Mouse (Mus musculus): ENCODE data around the gene Rps15a.

Gene Rps15a

DNA sequence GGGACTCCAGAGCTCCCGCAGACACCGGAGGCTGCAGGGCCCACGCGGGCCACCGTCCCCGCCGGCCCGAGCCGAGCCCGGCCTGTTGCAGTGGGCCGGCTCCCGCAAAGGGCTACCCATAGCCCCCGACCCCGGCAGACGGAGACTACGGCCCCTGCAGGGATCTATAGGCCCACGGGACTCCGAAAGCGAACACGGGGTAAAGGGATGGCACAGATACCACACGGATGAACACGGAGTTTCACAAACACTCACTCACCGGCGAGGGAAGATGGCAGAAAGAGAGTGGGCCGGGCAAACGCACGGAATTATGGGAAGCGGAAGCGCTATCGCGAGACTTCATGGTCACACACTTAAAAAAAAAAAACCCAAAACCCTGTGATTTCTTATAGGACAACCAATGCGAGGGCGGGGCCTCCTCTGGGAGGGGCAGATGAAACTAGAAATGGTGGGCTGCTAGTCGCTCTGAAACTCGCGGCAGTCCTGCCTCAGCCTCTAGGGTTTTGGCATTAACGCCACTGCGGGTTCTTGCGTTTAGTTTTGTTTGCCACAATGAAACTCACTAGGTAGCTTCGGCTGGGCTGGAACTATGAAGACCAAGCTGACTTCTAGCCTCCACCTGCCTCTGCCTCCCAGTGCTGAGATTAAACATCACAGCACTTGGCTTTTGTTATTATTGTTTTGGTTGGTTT lies at the start of gene Rps15a:
TSS of gene Rps15a (minus strand) at position 312 of the 692 bp plus-strand sequence.
- peak; percentile 95 for DNase-seq

- DNase-seq, result no peak
Observed at GRCm38 (mm10) chr7:118163006-118163405, 47.0 kb upstream of the Rps15a start.

- peak; percentile 38 for DNase-seq
Observed at GRCm38 (mm10) chr7:118160121-118160520, 44.1 kb upstream of the Rps15a start.

DNA sequence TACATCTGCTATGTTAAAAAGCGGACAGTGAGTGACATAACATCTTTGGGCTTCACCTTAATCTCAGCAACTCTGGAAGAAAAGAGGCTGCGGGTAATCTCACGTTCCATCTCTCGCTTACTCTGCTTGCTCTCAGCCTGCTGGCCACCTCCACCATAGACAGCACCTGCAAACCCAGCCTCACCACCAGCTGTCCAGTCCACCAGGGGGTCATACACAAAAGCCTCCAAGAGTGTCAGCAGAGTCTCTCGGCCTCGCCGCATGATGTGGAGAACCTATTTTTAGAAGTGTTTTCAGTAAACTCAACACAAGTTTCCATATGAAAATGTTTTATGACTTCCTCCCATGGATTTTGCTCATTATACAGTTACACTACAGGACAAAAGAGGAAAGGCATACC lies 40.5 kb upstream of the Rps15a start:
- DNase-seq, result peak; percentile 44

GRCm38 (mm10) chr7:118154150-118154549 lies 38.2 kb upstream of the Rps15a start:
- DNase-seq, result no peak

GRCm38 (mm10) chr7:118143602-118144001 lies 27.6 kb upstream of the Rps15a start:
- no peak for DNase-seq

GRCm38 (mm10) chr7:118143123-118143522 lies 27.1 kb upstream of the Rps15a start:
- no peak for DNase-seq

DNA sequence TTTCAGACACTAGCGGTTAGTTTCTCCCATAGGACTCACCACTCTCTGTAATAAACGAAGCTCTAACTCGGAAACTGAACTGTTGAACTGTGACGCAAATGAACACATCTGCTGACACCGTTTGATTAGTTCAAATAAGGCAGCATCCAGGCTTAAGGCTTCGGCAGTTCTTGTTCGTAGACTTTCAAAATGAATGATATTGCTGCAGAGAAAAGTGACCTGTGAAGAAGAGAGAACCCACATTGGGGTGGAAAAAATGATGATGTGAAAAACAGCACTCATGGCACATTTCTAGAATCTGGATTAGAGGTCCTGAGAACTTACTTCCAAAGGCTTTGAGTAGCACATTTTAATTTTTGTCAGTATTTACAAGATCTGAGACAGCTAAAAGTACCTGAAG lies 25.3 kb upstream of the Rps15a start:
- no peak for DNase-seq

DNA sequence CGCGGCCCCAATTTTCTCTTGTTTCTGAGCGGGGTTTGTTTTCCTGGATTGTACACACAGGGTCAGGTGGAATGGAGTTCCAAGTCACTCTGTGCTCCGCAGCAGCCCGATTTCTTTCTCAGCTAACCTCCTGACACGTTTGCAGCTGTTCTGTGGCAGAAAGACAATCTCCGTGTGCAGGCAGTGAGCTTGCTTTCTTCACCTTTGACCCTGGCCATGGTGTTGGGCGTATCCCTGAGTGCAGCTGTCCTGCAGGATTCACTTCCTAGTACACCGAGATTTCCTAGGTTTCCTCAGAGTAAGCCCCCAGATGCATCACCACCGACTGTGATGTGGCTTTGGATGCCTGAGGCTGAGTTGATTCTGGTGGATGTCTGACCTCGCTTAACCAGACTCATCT lies 19.1 kb upstream of the Rps15a start:
- no peak for DNase-seq

- peak; percentile 96 for DNase-seq
Observed at GRCm38 (mm10) chr7:118129430-118130041, 13.5 kb upstream of the Rps15a start, which contains the start of gene Arl6ip1. Gene Arl6ip1 (minus strand): TSS chr7:118129662.

DNA sequence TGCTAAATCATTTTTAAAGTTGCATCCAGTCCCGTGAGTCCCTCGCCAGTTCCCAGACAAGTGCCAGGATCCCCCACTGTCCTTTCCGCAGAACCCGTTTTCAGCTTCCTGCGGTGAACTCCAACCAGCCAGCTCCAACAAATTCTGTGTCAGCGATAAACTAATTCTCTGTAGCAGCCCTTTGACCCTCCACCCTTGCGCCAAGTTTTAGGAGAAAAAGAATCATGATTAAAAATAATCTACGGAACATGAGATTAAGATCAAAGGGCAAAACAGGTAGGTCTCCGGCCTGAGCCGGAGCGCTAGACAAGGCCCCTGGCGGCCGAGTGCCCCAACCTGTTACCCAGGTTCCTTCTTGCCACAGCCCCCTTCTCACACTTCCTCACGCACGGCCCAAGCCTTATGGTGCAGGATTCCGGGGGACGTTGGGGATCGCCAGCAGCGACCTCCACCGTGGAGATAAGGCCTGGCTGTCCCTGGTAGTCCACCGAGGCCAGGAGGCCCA lies 13.0 kb upstream of the Rps15a start:
- peak; percentile 54 for DNase-seq

DNA sequence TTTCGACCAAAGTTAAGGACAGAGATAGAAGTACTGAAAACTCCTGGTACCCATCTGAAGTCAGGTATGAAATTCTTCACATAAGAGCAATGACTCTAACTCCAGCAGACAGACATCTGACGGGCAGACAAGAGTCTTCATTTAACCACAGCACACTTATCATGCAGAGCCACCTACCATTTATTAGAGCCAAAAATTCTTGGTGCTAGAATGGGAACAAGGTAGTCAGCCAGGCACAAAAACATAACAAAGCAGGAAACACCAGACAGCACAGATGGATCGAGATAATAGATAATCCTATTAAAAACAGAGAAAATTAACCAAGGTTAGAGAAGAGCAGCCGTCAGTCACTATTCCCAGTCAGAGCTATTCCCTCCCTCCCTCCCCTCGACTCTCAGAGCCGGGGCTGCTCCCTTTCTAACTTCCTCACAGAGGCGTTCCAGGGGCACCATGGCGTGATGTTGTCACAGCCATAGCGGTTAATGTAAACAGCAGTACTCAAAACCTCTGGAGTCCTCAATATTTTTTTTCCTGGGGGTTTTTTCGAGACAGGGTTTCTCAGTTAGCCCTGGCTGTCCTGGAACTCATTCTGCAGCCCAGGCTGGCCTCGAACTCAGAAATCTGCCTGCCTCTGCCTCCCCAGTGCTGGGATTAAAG lies 10.4 kb upstream of the Rps15a start:
- no peak for DNase-seq

DNA sequence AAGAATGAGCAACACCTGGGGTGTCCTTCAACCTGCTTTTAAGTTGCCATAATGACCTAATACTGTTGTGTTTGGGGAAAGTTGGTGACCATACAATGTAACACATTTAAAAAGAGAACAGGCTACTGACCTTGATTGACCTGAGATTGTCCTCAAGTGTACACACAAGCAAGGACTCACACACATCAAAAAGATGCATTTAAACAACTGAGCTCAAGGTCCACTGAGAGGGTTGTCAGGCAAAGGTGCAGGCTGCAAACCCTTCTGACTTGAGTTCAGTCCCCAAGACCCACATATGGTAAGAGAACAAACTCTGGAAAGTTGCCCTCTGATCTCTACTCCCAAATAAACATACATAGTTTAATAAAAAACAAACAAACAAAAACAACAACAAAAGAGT lies 9.7 kb upstream of the Rps15a start:
- no peak for DNase-seq

- DNase-seq, result no peak
Observed at GRCm38 (mm10) chr7:118123512-118124411, 7.8 kb upstream of the Rps15a start.

DNA sequence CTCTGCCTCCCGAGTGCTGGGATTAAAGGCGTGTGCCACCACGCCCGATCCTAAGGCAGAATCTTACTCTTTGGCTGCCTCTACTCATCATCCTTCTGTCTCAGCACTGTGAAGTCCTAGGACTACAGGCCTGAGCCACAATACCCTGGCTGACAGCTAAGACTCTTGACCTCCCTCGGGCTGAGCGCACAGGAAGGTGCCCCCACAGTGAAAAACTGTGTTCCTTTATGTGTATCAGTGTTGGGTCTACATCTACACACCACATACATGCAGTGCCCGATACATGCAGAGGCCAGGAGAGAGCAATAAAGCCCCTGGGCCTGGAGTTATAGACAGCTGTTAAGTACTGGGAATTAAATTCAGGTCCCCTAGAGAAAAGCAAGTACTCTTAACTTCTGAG lies 6.2 kb upstream of the Rps15a start:
- no peak for DNase-seq

GRCm38 (mm10) chr7:118120654-118121053 lies 4.7 kb upstream of the Rps15a start:
- DNase-seq, result no peak

GRCm38 (mm10) chr7:118119946-118120345 lies 4.0 kb upstream of the Rps15a start:
- DNase-seq, result no peak

DNA sequence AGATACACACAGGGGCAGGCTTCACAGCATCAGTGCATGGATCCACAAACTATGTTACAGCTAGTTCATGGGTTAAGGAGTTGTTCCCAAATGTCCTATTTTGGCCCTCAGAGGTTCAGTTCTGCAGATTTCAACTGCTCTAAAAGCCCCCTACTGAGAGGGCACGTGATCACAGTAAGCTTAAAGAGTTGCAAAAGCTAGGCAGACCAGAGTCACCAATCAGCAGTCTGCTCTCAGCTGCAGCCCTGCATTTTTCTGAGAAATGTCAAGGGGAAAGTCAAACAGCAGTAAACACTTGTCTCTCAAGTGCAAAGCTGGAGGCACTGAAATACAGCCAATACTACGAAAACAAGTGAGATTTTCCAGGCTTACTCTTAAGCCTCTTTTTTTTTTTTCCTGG lies 3.2 kb upstream of the Rps15a start:
- DNase-seq, result no peak

DNA sequence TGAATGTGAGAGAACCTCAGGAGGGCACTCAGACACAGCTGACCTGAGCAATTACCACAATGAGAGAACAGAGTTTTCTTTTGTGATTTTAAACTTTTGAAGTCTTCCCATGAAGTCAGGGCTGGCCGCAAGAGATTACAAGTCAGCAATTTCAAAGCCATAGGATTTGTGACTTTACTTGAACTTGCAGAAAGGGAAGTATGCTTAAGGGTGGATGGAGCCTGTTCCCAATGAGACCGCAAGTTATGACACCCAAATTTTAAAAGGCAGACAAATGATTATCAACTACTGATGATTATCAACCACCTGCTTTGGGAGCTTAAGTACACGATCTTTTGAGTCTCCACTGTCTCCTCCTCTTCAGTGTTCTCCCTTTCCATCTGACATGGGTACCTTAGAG lies 2.4 kb upstream of the Rps15a start:
- no peak for DNase-seq

DNA sequence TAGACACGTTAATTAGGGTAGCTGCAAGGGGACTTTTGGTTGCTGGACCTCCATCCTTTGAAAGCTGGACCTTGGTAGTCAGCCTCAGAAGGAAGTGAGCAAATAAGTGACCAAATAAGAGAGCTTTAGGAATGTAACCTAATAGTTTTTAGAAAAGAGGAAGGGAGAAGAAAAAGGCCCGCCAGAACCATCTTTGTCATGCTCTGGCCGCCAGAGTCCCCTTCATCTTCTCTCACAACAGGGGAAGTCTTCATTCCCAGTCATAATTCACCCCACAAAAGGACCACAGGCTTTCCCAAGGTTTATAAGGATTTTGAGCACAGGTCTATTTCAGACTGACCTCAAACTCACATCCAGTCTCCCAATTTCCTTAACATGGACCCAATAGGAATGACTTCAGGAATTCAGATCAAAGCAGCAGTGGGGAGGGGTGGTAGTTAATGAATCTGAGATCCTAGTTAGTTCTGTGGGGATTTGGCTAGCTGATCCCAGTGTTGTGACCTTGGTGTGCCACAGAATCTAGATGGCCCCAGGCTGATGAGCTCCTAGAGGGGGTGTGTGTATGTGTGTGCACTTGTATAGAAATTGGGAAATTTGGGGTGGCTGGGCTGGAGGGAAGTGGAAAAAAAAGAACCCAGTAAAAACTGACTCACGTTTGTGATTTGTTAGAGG lies 1.7 kb upstream of the Rps15a start:
- DNase-seq, result no peak

GRCm38 (mm10) chr7:118116787-118117538 lies 975 bp upstream of the Rps15a start:
- no peak for DNase-seq

- DNase-seq, result no peak
Observed at GRCm38 (mm10) chr7:118115533-118115876, 483 bp downstream of the Rps15a start.

Measured in cerebellum, adult 9-10 months (tissue).